Mouse (Mus musculus): ENCODE measurements around the gene Arhgap21.

GRCm38 (mm10) chr2:20955376-20955775 lies 13.3 kb downstream of the Arhgap21 start:
- TF ChIP-seq CTCF (IDR thresholded peaks at IDR 0.05), result no peak
- no peak for TF ChIP-seq POLR2A (IDR thresholded peaks at IDR 0.05; ENCODE audit: insufficient read depth, low read depth, low read length)
- no peak for TF ChIP-seq EP300 (IDR thresholded peaks at IDR 0.05; ENCODE audit: insufficient read depth, low read depth, low read length)
